Mouse (Mus musculus) layer of hippocampus, adult 2 months (tissue): ENCODE results near the gene Gm3776. TPM values are rescaled to one million over a fixed set of nuclear protein-coding genes. Genes with fewer than 3 reads are reported as not detected.
"Not testable (repeated sequence)": the region's sequence is repeated elsewhere in the genome, so short reads cannot be mapped to it uniquely, and the experiment has no call there.

Experiments used
- DNase-seq, 2 experiments: peaks; one replicate each; pipeline ENCODE4 v3.0.0; 2022; ENCODE audit warnings: low spot score in 2 of 2
- H3K27ac ChIP-seq: fragments of 200-600 bp; 2 replicates; pipeline ENCODE4 v1.8.1; 2022
- H3K4me3 ChIP-seq: fragments of 200-600 bp; 2 replicates; pipeline ENCODE4 v1.8.1; 2022; ENCODE audit warnings: mild to moderate bottlenecking
- CTCF ChIP-seq: fragments of 200-600 bp; conservative IDR thresholded peaks from 2 replicates; pipeline ENCODE4 v1.8.1; 2022; ENCODE audit warnings: antibody characterized with exemption, mild to moderate bottlenecking, moderate library complexity
- total RNA-seq, 2 experiments: library from RNA; stranded (reverse); gene quantifications; 2 replicates each; pipeline ENCODE4 v1.2.3; 2021

Gene Gm3776
- total RNA-seq, 2 experiments from 2014 or later: not detected

DNA sequence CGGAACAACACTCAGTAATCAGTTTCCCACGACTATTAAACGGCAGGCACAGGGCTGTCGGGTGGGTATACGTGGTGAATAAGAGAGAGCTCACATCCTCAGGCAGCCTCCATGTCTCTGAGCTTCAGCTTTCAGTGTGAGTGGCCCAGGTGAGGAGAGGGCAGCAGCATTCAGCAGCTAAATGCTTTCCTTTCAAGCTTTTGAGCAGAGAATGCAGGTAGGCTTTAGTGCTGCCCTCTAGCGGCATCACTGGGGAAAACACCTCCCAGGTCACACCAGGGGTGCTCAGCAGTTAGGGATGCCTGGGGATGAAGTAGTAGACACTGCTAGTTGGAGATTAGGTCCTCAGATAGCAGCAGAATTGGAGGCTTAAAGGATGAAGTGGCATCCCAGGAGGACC, 2.8 kb downstream of the Gm3776 start:
- peak; percentile 8 to 50 for DNase-seq
- not testable (repeated sequence) for H3K27ac ChIP-seq, H3K4me3 ChIP-seq
- TF ChIP-seq CTCF: peak; percentile 58

- H3K27ac ChIP-seq, H3K4me3 ChIP-seq, DNase-seq: not testable (repeated sequence)
These were observed 14.0 kb downstream of the Gm3776 start for GRCm38 (mm10) chr9:78270945-78271344.

DNA sequence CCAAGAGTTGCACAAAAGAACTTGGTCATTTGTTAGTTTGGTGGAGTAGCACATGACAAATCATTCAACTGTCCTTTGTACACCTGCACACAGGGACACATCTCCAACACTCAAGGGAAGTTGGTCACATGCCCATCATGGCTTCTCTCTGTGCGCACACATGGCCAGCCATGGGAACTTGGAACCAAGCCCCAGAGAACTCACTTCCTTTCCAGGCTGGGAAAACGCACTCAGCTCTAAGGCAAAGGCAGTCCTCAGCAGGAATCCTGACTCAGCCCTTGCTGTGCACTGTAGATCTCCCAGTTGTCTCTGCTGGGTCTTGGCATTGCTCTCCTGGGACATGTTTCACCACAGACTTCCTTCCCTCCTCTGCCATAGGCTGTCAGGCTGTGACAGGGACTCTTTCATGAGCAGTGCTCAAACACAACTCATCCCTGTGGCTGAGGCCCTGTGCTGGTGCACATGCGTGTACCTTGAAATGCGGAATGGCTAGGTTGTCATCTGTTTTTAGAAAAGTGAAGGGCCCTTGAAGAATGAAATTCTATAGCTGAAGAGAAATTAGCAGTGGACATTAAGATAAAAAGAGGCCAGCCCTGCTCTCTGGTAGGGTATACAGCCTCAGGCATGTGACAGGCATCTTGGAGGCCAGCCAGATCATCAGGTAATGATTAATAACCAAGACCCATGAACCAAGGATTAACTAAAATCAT, 25.2 kb downstream of the Gm3776 start:
- H3K4me3 ChIP-seq: not testable (repeated sequence)

DNA sequence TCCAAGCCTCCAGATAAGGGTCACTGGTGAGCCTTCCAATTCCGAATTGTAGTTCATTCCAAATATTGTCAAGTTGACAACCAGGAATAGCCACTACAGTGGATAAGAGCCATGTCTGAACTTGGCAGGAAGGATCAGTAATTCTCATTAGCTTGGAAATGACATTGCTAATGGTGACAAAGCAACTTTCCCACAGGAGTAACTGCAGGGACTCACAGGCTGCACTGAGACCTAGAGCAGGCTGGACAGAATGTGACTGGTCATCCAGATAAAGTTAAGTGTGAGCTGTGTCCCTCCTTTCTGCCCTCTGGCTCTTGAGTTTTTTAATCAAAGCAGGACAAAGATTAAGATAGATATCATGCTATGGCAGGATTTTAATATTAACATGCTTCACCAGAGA, 32.1 kb downstream of the Gm3776 start:
- H3K27ac ChIP-seq, H3K4me3 ChIP-seq, DNase-seq: not testable (repeated sequence)

More for the DNA sequence above, 25.2 kb downstream of the Gm3776 start:
- H3K27ac ChIP-seq, DNase-seq: not testable (repeated sequence)

GRCm38 (mm10) chr9:78289723-78290122, 32.8 kb downstream of the Gm3776 start, which contains the start of gene Gm10639:
Gm10639 (plus strand) TSS chr9:78289923.
- H3K27ac ChIP-seq, H3K4me3 ChIP-seq, DNase-seq: not testable (repeated sequence)

DNA sequence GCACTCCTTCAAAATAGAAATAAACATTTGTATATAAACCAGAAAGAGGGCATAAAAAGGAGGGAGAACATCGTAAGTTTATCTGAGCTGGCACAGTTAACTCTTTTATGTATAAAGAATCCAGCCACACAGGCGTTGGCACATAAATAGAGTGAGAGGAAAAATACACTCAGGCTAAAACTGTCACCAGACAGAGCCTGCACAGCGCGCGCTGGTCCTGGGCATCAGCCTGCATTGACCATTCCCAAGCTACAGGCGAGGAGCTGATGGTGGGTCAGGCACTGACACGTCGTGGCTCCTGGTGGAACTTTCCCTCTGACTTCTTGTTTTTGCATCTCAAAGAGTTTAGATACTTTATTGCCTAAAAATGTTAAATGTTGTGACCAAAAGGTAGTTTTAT, 35.5 kb downstream of the Gm3776 start:
- not testable (repeated sequence) for H3K4me3 ChIP-seq, H3K27ac ChIP-seq, DNase-seq

DNA sequence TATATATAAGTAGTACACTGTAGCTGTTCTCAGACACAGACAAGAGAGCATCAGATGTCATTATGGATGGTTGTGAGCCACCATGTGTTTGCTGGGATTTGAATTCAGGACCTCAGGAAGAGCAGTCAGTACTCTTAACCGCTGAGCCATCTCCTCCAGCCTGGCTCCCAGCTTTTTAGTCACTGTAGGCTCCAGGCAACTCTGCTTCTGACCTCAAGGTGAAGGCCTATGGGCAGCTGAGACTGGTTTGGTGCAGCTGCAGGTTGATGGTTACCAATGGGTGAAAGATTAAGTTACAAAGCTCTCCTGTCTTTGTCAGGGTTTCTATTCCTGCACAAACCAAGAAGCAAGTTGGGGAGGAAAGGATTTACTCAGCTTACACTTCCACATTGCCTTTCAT, 36.8 kb downstream of the Gm3776 start:
- not testable (repeated sequence) for DNase-seq, H3K27ac ChIP-seq, H3K4me3 ChIP-seq

GRCm38 (mm10) chr9:78294781-78295180, 37.9 kb downstream of the Gm3776 start:
- not testable (repeated sequence) for H3K27ac ChIP-seq, H3K4me3 ChIP-seq, DNase-seq

GRCm38 (mm10) chr9:78296089-78296488, 39.2 kb downstream of the Gm3776 start:
- DNase-seq: peak in 1 of 2 experiments; percentile 25
- TF ChIP-seq CTCF: peak; percentile 79

DNA sequence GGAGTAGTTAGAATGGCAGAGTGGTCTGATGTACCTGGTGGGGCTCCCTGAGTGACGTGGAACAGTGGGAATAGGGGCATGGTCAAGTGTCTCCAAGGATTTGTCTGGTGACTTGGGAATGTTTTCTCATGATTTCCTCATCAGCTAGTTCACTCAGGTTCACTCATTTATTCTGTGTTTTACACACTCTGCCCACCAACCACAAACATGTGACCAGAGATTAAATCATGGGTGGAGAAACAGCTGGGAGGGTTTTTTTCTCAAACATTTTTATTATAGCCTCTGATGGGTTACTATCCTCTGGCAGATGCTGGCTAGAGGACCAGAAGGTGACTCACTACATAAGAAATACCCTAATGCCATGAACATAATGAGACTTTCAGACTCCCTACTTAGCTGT, 41.3 kb downstream of the Gm3776 start:
- no peak overlapping the region for H3K4me3 ChIP-seq
- no peak for DNase-seq
- TF ChIP-seq CTCF: no peak
- no peak overlapping the region for H3K27ac ChIP-seq

More at GRCm38 (mm10) chr9:78296089-78296488, 39.2 kb downstream of the Gm3776 start:
- not testable (repeated sequence) for H3K4me3 ChIP-seq, H3K27ac ChIP-seq

DNA sequence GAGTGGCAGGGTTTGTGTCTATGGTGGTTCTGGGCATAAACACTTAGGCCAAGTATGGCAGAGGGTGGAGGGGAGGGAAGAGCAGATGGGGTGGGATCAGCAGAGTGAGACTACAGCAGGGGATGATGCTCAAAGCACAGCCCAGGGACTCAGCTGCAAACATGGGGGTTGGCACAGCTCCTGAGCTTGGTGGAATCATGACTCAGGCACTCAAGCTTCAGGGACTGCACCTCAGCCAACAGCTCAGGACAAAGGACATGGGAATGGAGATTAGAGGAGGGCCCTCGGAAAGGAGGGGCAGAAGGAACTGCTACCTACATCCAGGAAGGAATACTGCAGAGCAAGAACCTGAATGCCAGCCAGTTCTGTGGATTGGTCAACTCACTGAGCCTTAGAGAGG, 42.2 kb downstream of the Gm3776 start:
- not testable (repeated sequence) for DNase-seq, H3K27ac ChIP-seq, H3K4me3 ChIP-seq

DNA sequence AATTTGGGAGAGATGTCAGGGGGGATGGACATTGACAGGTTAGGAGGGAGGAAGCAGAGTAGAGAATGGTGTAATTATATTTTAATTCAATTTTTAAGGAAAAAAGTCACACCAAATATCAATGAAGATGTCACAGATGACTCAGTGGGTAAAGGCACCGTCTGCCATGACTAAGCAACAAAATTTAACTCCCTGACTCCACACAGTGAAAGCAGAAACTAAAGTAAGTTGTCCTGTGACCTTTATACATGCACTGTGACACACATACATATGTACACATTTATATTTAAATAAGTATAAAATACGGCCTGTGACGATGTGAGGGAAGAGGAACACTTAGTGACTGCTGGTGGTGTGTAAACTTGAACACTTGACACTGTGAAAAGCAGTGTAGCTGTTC, 51.2 kb downstream of the Gm3776 start:
- DNase-seq, H3K27ac ChIP-seq, H3K4me3 ChIP-seq: not testable (repeated sequence)

- DNase-seq: no peak
- H3K4me3 ChIP-seq: no peak within 1 kb of the TSS
- H3K27ac ChIP-seq: no peak within 1 kb of the TSS
- no peak for TF ChIP-seq CTCF
These were observed 57.8 kb downstream of the Gm3776 start, which contains the start of gene Omt2a for GRCm38 (mm10) chr9:78314696-78315095. Omt2a (minus strand) TSS chr9:78314796.

Other genes starting within 250 kb of the Gm3776 start
- gene Gcm1, start 205.2 kb upstream of the Gm3776 start, total RNA-seq: not detected
- 10 to 100 TPM; 86.6 to 86.7 TPM for gene Fbxo9, start 148.1 kb upstream of the Gm3776 start, total RNA-seq
- 10 to 100 TPM; 18.3 to 20.6 TPM for gene Ick, start 147.9 kb upstream of the Gm3776 start, total RNA-seq
- gene Gsta4, start 74.4 kb upstream of the Gm3776 start, total RNA-seq: 10 to 100 TPM; 48.4 to 50.1 TPM
- gene Gsta1, start 26.5 kb upstream of the Gm3776 start, total RNA-seq: not detected
- gene Gm10639, start 32.8 kb downstream of the Gm3776 start, total RNA-seq: not detected
- gene Omt2a, start 57.7 kb downstream of the Gm3776 start, total RNA-seq: not detected
- gene Omt2b, start 70.5 kb downstream of the Gm3776 start, total RNA-seq: not detected
- gene Gsta2, start 98.7 kb downstream of the Gm3776 start, total RNA-seq: not detected
- gene Dppa5a, start 111.0 kb downstream of the Gm3776 start, total RNA-seq: not detected
- gene Ooep, start 121.6 kb downstream of the Gm3776 start, total RNA-seq: under 1 TPM in 1 of 2 experiments, not detected in 1; 0.17 TPM
- not detected for gene Ddx43, start 138.6 kb downstream of the Gm3776 start, total RNA-seq
- under 1 TPM; 0.79 to 0.92 TPM for gene Cgas, start 186.1 kb downstream of the Gm3776 start, total RNA-seq
- 10 to 100 TPM; 25.1 to 25.8 TPM for gene Mto1, start 191.1 kb downstream of the Gm3776 start, total RNA-seq
- 1 to 10 TPM; 1.3 to 1.5 TPM for gene Gm17324, start 191.7 kb downstream of the Gm3776 start, total RNA-seq
- gene Eef1a1, start 232.0 kb downstream of the Gm3776 start, total RNA-seq: 1,000 to 10,000 TPM; 3,119 to 3,317 TPM